Mouse (Mus musculus): ENCODE measurements around the gene Cyp4f39.
"Not testable (repeated sequence)": the region's sequence is repeated elsewhere in the genome, so short reads cannot be mapped to it uniquely, and the experiment has no call there.

Gene Cyp4f39

DNA sequence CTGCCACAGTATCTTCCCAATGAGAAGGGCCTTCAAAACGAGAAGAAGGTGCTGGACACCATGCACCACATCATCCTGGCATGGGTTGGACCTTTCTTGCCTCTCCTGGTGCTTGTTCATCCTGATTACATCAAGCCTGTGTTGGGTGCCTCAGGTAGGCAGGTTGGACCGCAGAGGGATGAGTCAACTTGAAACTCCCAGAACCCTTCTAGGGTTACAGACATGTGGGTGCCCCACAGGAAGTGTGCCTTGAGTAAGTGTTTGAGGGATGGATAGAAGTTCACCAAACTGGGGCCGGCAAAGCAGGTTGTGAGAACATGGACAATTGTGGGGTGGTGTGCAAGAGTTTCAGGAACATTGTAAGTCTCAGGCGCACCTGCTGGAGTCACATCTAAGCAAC, 18.3 kb downstream of the Cyp4f39 start:
- in situ Hi-C loops (cut with MboI; ENCODE audit: unreplicated experiment in 2 of 2) = no loop called here

DNA sequence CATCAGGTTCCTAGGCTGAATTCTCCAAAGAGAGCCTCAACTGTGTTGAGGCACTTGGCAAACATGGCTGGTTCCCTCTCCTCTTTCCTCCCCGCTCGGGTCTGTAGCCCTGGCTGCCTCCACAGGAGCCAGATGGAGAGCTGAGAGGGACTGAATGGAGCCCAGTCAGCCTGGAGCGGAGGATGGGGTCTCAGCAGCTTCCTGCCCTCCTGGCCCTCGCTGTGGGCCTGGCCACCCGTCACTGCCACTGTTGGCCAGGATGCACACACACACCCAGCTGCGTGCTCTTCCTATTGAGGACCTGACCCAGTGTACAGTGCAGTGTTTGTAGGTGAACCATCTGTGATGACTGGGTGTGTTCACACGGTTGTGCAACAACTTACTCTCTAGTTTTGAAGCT, 19.7 kb downstream of the Cyp4f39 start:
- in situ Hi-C loops (cut with MboI; ENCODE audit: unreplicated experiment in 2 of 2) = no loop called here

- in situ Hi-C loops (cut with MboI; ENCODE audit: unreplicated experiment in 2 of 2) = loop anchor here in 1 of 2 experiments (25.0 kb wide), 2 partner anchors 338 to 788 kb away; partner anchors contain the start of gene Cryaa
Observed at GRCm38 (mm10) chr17:32474954-32475560, 22.5 kb downstream of the Cyp4f39 start.

DNA sequence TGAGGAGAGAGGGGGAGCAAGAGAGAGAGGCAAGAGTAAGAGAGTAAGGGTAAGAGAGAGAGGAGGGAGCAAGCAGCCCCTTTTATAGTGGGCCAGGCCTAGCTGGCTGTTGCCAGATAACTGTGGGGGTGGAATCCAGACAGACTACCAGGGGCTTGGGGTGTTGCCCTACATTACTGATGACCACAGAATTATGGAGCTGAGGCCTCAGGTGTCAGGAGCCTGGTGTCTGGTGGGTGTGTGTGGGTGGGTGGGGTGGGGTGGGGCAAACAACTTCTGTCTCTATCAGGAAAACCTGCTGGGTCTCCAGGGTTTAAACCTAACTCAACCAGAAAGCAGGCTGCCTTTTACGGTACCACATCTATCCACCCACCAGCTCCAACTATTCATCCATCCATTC, 24.7 kb downstream of the Cyp4f39 start:
- in situ Hi-C loops (cut with MboI; ENCODE audit: unreplicated experiment in 2 of 2) = loop anchor here in 1 of 2 experiments (25.0 kb wide), 2 partner anchors 340 to 790 kb away; partner anchors contain the start of gene Cryaa

DNA sequence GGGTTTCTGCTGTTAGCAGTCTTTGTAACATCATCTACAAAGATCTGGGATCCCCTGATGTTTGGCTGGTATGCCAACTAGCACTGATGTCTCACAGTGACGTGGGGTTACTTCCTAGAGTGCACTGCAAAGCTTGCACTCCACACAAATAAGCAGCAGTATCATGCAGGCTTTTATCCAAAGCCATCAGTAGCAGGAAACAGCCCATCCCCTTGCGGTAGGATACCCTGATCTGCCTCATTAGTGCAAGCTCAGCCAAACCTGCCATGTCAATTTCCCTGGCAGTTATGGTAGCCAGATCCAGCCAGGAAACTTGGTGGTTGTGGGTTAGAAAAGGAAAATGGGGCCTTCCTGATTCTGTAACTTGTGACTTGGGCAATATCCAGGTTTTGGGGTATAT, 26.2 kb downstream of the Cyp4f39 start:
- in situ Hi-C loops (cut with MboI; ENCODE audit: unreplicated experiment in 2 of 2) = loop anchor here in 1 of 2 experiments (25.0 kb wide), 2 partner anchors 341 to 791 kb away; partner anchors contain the start of gene Cryaa

DNA sequence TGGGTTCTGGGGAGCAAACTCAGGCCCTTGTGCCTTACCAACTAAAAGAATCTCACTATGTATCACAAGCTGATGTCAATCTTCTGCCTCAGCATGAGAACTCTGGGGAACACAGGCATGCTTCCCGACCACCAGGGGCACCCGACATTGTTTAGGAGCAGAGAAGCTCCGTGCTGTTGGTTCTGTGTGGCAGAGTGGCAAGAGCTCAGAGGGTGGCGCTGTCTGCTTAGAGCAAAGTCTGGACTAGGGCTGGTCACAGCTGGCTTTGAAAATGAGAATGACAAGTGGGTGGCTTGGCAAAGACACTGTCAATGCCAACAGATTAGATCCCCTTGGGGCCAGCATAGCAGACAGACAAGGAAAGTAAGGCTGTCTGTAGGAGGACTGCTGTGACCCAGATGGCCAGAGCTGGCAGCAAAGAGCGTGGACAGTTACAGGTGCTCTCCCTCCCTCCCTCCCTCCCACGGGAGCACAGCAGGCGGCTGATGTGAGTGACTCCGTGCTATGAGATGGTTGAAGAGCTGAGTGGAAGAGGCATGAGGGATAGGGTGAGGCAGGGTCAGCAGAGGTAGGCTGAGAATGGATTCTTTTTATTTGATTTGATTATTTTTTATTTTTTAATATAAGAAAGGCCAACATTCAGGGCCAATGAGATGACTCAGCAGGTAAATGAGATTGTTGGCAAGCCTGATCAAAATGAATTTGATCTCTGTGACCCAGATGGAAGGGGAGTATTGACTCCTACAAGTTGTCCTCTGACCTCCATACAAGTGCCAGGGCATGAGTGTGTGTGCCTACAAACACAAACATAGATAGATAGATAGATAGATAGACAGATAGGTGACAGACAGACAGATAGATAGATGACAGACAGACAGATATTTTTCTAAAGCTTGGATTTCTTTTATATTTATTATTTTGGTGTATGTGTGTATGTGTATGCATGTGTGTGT, 27.3 kb downstream of the Cyp4f39 start:
- in situ Hi-C loops (cut with MboI; ENCODE audit: unreplicated experiment in 2 of 2) = loop anchor here (10.0 to 25.0 kb wide), 3 partner anchors 343 to 795 kb away; partner anchors contain the start of gene Cryaa (in 1 of the 2)

- in situ Hi-C loops (cut with MboI; ENCODE audit: unreplicated experiment in 2 of 2) = loop anchor here (10.0 to 25.0 kb wide), 3 partner anchors 344 to 797 kb away; partner anchors contain the start of gene Cryaa (in 1 of the 2)
Observed at GRCm38 (mm10) chr17:32481766-32482165, 29.2 kb downstream of the Cyp4f39 start.

GRCm38 (mm10) chr17:32483200-32483599, 30.7 kb downstream of the Cyp4f39 start:
- in situ Hi-C loops (cut with MboI; ENCODE audit: unreplicated experiment in 2 of 2) = loop anchor here (10.0 to 25.0 kb wide), 3 partner anchors 346 to 798 kb away; partner anchors contain the start of gene Cryaa (in 1 of the 2)

GRCm38 (mm10) chr17:32492349-32492980, 39.9 kb downstream of the Cyp4f39 start:
- in situ Hi-C loops (cut with MboI; ENCODE audit: unreplicated experiment in 2 of 2) = loop anchor here (5.0 to 25.0 kb wide), 6 partner anchors 108 to 805 kb away; partner anchors contain the start of genes Cryaa (in 1 of the 2) and Wiz (in 1 of the 2)

- in situ Hi-C loops (cut with MboI; ENCODE audit: unreplicated experiment in 2 of 2) = loop anchor here (5.0 to 25.0 kb wide), 6 partner anchors 110 to 807 kb away; partner anchors contain the start of genes Cryaa (in 1 of the 2) and Wiz (in 1 of the 2)
Observed at GRCm38 (mm10) chr17:32494601-32495000, 42.1 kb downstream of the Cyp4f39 start.

DNA sequence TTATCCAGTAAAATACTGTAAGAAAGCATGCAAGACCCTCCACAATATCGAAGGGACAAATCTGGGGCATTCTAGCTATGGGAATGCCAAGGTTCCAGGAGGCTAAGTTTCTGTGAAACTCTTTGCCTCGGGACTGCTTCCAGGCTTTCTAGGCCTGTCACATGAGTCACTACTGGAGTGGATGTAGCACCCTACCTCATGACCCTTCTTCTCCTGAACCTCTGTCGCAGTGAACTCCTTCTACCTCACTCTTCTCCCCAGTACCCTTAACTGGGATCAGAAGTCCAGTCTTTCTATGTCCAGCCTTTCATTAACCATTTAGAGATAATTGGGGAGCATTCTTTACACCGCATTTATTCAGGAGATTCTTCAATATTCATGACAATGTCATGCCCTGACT, 48.0 kb downstream of the Cyp4f39 start:
- in situ Hi-C loops (cut with MboI; ENCODE audit: unreplicated experiment in 2 of 2) = not testable (repeated sequence)

DNA sequence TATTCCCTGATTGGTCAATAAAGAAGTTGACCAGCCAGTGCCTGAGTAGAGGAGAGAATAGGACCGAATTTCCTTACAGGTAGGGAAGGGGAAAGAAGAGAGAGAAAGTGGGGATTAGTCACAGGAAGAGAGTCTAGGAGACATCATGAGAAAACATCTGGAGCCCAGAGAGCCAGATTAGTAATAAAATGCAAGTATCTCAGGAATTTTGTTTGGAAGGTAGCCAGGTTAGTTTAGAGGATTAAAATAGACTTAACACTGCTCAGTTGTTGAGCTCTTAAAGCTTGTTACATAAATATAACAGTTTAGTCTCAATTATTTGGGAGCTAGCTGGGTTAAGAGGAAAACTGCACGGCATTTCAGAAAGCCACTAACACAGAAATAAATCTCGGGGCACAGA, 48.5 kb downstream of the Cyp4f39 start:
- in situ Hi-C loops (cut with MboI; ENCODE audit: unreplicated experiment in 2 of 2) = no loop called here

- in situ Hi-C loops (cut with MboI; ENCODE audit: unreplicated experiment in 2 of 2) = no loop called here
Observed at GRCm38 (mm10) chr17:32503111-32503510, 50.6 kb downstream of the Cyp4f39 start.

DNA sequence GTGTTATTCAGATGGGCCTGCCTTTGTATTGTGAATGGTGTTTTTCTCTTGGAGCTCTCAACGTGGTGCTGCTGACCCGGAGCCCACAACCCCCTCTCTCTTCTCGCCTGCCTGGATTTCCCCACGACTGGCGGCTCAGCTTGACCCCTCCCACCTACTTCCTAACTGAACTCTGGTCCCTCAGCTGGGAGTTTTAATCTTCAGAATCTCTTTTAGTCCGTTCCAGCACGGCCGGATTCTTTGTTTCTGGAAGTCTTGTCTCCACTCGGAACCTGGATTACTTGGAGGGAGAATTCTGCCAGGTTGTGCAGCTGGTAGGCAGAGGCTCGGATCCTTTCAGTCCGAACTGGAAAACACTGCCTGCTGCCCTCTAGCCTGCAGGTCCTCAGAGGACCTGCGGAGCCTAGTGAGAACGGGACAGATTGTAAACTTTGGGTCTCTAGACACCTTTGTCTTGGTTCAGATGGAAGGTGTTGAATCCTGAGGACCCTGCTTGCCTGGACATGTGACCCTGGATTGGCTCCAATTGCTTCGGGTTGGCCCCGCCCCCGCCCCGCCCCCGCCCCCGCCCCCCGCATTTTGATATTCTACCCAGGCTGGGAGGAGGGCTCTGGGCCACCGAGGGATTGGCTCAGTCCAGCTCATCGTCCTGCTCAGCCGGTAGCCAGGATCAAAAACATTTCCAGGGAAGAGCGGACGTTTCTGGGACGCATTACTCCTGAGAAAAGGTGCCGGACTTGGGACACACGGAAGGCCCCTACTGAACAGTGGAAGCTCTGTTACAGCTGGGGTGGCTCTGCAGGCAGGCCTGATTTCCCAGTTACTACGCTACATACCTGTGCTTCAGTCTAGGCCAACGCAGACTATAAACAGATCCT, 53.6 kb downstream of the Cyp4f39 start, which contains the start of gene Cyp4f17:
Gene Cyp4f17, plus strand, starts transcription at position 200 of the 878 bp plus-strand sequence.
- in situ Hi-C loops (cut with MboI; ENCODE audit: unreplicated experiment in 2 of 2) = no loop called here

- in situ Hi-C loops (cut with MboI; ENCODE audit: unreplicated experiment in 2 of 2) = no loop called here
Observed at GRCm38 (mm10) chr17:32506729-32507245, 54.3 kb downstream of the Cyp4f39 start.

GRCm38 (mm10) chr17:32516126-32516525, 63.6 kb downstream of the Cyp4f39 start:
- in situ Hi-C loops (cut with MboI; ENCODE audit: unreplicated experiment in 2 of 2) = loop anchor here in 1 of 2 experiments (5.0 kb wide), 1 partner anchor 131 kb away; no protein-coding TSS in a partner anchor

GRCm38 (mm10) chr17:32521981-32522380, 69.5 kb downstream of the Cyp4f39 start:
- in situ Hi-C loops (cut with MboI; ENCODE audit: unreplicated experiment in 2 of 2) = no loop called here

- in situ Hi-C loops (cut with MboI; ENCODE audit: unreplicated experiment in 2 of 2) = no loop called here
Observed at GRCm38 (mm10) chr17:32522386-32522785, 69.9 kb downstream of the Cyp4f39 start.

GRCm38 (mm10) chr17:32522816-32523215, 70.3 kb downstream of the Cyp4f39 start:
- in situ Hi-C loops (cut with MboI; ENCODE audit: unreplicated experiment in 2 of 2) = no loop called here
